Mouse (Mus musculus) stomach, embryonic 14.5 days (tissue): ENCODE data around the gene Sema4d. TPM values are rescaled to one million over a fixed set of nuclear protein-coding genes. Genes with fewer than 3 reads are reported as not detected.
"Not testable (repeated sequence)": the region's sequence is repeated elsewhere in the genome, so short reads cannot be mapped to it uniquely, and the experiment has no call there.

ENCODE experiments used
- ATAC-seq: fragments of 200-750 bp; cut with Nextera tagmentation; 2 replicates; pipeline ENCODE4 v1.8.0; 2017; ENCODE audit warnings: low read depth, moderate TSS enrichment; ENCODE audit not compliant: insufficient number of reproducible peaks, insufficient read depth, low FRiP score
- H3K27ac ChIP-seq: fragments of 300-500 bp; sonication (generic); 2 replicates; pipeline ENCODE4 v1.5.1; 2014; ENCODE audit warnings: mild to moderate bottlenecking, low read length, moderate library complexity, mixed read lengths
- H3K27me3 ChIP-seq: fragments of 300-500 bp; sonication (generic); 2 replicates; pipeline ENCODE4 v1.6.1; 2014; ENCODE audit warnings: low read length, control low read depth, mixed read lengths; ENCODE audit not compliant: control insufficient read depth, insufficient read depth
- H3K36me3 ChIP-seq: fragments of 300-500 bp; sonication (generic); 2 replicates; pipeline ENCODE4 v1.6.1; 2014; ENCODE audit warnings: mild to moderate bottlenecking, control low read depth, low read length, moderate library complexity, mixed read lengths; ENCODE audit not compliant: control insufficient read depth, insufficient read depth
- H3K4me1 ChIP-seq: fragments of 300-500 bp; sonication (generic); 2 replicates; pipeline ENCODE4 v1.6.1; 2014; ENCODE audit warnings: low read length, control low read depth, mixed read lengths; ENCODE audit not compliant: control insufficient read depth, insufficient read depth
- H3K4me2 ChIP-seq: fragments of 300-500 bp; sonication (generic); replicated peaks from 2 replicates; pipeline ENCODE4 v1.6.1; 2014; ENCODE audit warnings: low read depth, low read length, control low read depth
- H3K4me3 ChIP-seq: fragments of 300-500 bp; sonication (generic); 2 replicates; pipeline ENCODE4 v1.5.1; 2014; ENCODE audit warnings: low read depth, low read length, control low read depth
- H3K9ac ChIP-seq: fragments of 300-500 bp; sonication (generic); replicated peaks from 2 replicates; pipeline ENCODE4 v1.6.1; 2014; ENCODE audit warnings: low read depth, mild to moderate bottlenecking, control low read depth, low read length, moderate library complexity, mixed read lengths
- H3K9me3 ChIP-seq: fragments of 300-500 bp; sonication (generic); 2 replicates; pipeline ENCODE4 v1.6.1; 2016; ENCODE audit warnings: low read depth, low read length, control low read depth; ENCODE audit not compliant: control insufficient read depth
- WGBS: fragments of 180-500 bp; shearing (Covaris S2); extraction: QIAGEN DNeasy Blood & Tissue Kit; methylation state at CpG from one replicate; pipeline ENCODE4 v1.1.7; 2014; 5-methylcytosine and 5-hydroxymethylcytosine counted together
- polyA plus RNA-seq: library from polyadenylated mRNA; unstranded; fragments of >200 nt; fragmentation: Nextera tagmentation; extraction: Ambion mirVana; gene quantifications from 2 replicates; pipeline ENCODE4 v1.2.1, GENCODE M21; 2014

The Sema4d gene
- polyA plus RNA-seq, 1 experiment from 2014 or later: 9.0 TPM

GRCm38 (mm10) chr13:51676641-51677040, 116.9 kb downstream of the Sema4d start:
- 66% methylated on average over 4 of the region's 4 CpGs for WGBS
- no peak for ATAC-seq

GRCm38 (mm10) chr13:51668195-51668594, 125.4 kb downstream of the Sema4d start:
- not testable (repeated sequence) for H3K27me3 ChIP-seq, H3K27ac ChIP-seq, H3K4me1 ChIP-seq, H3K9me3 ChIP-seq, H3K9ac ChIP-seq, H3K4me3 ChIP-seq, H3K4me2 ChIP-seq, ATAC-seq
- WGBS: 87% methylated on average over 12 of the region's 12 CpGs
- peaks cover 48% of the 10 kb centered on the region for H3K36me3 ChIP-seq

More at GRCm38 (mm10) chr13:51676641-51677040, 116.9 kb downstream of the Sema4d start:
- Histone ChIP-seq H3K9ac (no peak overlapping the region), H3K9me3 (no peaks in the 10 kb centered on the region), H3K27ac (no peak overlapping the region), H3K4me1 (no peaks in the 10 kb centered on the region), H3K4me3 (no peak overlapping the region), H3K27me3 (no peaks in the 10 kb centered on the region), H3K4me2 (no peak overlapping the region), H3K36me3 (peaks cover 64% of the 10 kb centered on the region)

GRCm38 (mm10) chr13:51663561-51663960, 130.0 kb downstream of the Sema4d start:
- 83% methylated on average over 2 of the region's 2 CpGs for WGBS

GRCm38 (mm10) chr13:51659573-51659972, 134.0 kb downstream of the Sema4d start:
- peaks cover 71% of the 10 kb centered on the region for H3K36me3 ChIP-seq
- no peaks in the 10 kb centered on the region for H3K4me1 ChIP-seq
- no peak overlapping the region for H3K4me3 ChIP-seq
- no peak overlapping the region for H3K9ac ChIP-seq
- 98% methylated on average over 7 of the region's 7 CpGs for WGBS
- no peaks in the 10 kb centered on the region for H3K27me3 ChIP-seq
- no peaks in the 10 kb centered on the region for H3K9me3 ChIP-seq
- no peak for ATAC-seq
- no peak overlapping the region for H3K4me2 ChIP-seq
- no peak overlapping the region for H3K27ac ChIP-seq

More at GRCm38 (mm10) chr13:51663561-51663960, 130.0 kb downstream of the Sema4d start:
- ATAC-seq: no peak
- H3K36me3 ChIP-seq: peaks cover 62% of the 10 kb centered on the region
- H3K27me3 ChIP-seq: no peaks in the 10 kb centered on the region
- no peak overlapping the region for H3K4me2 ChIP-seq
- no peak overlapping the region for H3K4me3 ChIP-seq
- H3K9ac ChIP-seq: no peak overlapping the region
- H3K4me1 ChIP-seq: no peaks in the 10 kb centered on the region
- H3K9me3 ChIP-seq: no peaks in the 10 kb centered on the region
- H3K27ac ChIP-seq: no peak overlapping the region

GRCm38 (mm10) chr13:51658094-51658493, 135.5 kb downstream of the Sema4d start:
- no peak overlapping the region for H3K4me2 ChIP-seq
- 91% methylated on average over 3 of the region's 3 CpGs for WGBS
- H3K4me3 ChIP-seq: no peak overlapping the region
- peaks cover 72% of the 10 kb centered on the region for H3K36me3 ChIP-seq
- no peaks in the 10 kb centered on the region for H3K9me3 ChIP-seq
- no peaks in the 10 kb centered on the region for H3K4me1 ChIP-seq
- no peak for ATAC-seq
- no peaks in the 10 kb centered on the region for H3K27me3 ChIP-seq
- no peak overlapping the region for H3K9ac ChIP-seq
- H3K27ac ChIP-seq: no peak overlapping the region

- Histone ChIP-seq H3K36me3 (peaks cover 62% of the 10 kb centered on the region), H3K27ac (no peak overlapping the region)
- no peak for ATAC-seq
Observed at GRCm38 (mm10) chr13:51656516-51657235, 136.9 kb downstream of the Sema4d start.

GRCm38 (mm10) chr13:51653961-51654360, 139.6 kb downstream of the Sema4d start:
- Histone ChIP-seq H3K4me3 (no peak overlapping the region), H3K9me3 (no peaks in the 10 kb centered on the region), H3K9ac (no peak overlapping the region), H3K27me3 (no peaks in the 10 kb centered on the region), H3K4me2 (no peak overlapping the region), H3K27ac (no peak overlapping the region), H3K4me1 (peaks cover 5% of the 10 kb centered on the region; the same call in 1 of the 2 replicates), H3K36me3 (peaks cover 46% of the 10 kb centered on the region)
- WGBS: 96% methylated on average over 9 of the region's 9 CpGs
- no peak for ATAC-seq

More at GRCm38 (mm10) chr13:51656516-51657235, 136.9 kb downstream of the Sema4d start:
- no peaks in the 10 kb centered on the region for H3K4me1 ChIP-seq
- no peaks in the 10 kb centered on the region for H3K27me3 ChIP-seq
- H3K4me2 ChIP-seq: no peak overlapping the region
- WGBS: 96% methylated on average over 13 of the region's 13 CpGs
- no peak overlapping the region for H3K4me3 ChIP-seq
- H3K9ac ChIP-seq: no peak overlapping the region
- H3K9me3 ChIP-seq: no peaks in the 10 kb centered on the region

- 92% methylated on average over 6 of the region's 6 CpGs for WGBS
- Histone ChIP-seq H3K4me1 (peaks cover 11% of the 10 kb centered on the region; the same call in 1 of the 2 replicates), H3K27ac (no peak overlapping the region), H3K4me3 (no peak overlapping the region), H3K27me3 (no peaks in the 10 kb centered on the region), H3K4me2 (no peak overlapping the region), H3K36me3 (peaks cover 41% of the 10 kb centered on the region), H3K9me3 (no peaks in the 10 kb centered on the region), H3K9ac (no peak overlapping the region)
- no peak for ATAC-seq
Observed at GRCm38 (mm10) chr13:51653159-51653558, 140.4 kb downstream of the Sema4d start.
